Mouse (Mus musculus) limb, embryonic 12.5 days (tissue): ENCODE measurements at regions not wholly inside any gene's neighbourhood (a gene's known extent, or its start where the extent isn't known, plus 50 kb on each side); places are given as distances from the start of the nearest gene placed in this dataset.

ENCODE experiments used
- ATAC-seq: fragments of 200-750 bp; cut with Nextera tagmentation; 2 replicates; pipeline ENCODE4 v1.8.0; 2017; ENCODE audit warnings: low read depth, moderate TSS enrichment; ENCODE audit not compliant: insufficient number of reproducible peaks, insufficient read depth, low FRiP score, low TSS enrichment
- H3K27ac ChIP-seq: fragments of 300-500 bp; sonication (generic); 2 replicates; pipeline ENCODE4 v1.5.1; 2016; ENCODE audit warnings: mild to moderate bottlenecking, moderate library complexity
- H3K27me3 ChIP-seq: fragments of 300-500 bp; sonication (generic); 2 replicates; pipeline ENCODE4 v1.6.1; 2016; ENCODE audit warnings: mild to moderate bottlenecking, moderate library complexity
- H3K36me3 ChIP-seq: fragments of 300-500 bp; sonication (generic); 2 replicates; pipeline ENCODE4 v1.6.1; 2016; ENCODE audit warnings: mild to moderate bottlenecking, moderate library complexity
- H3K4me1 ChIP-seq: fragments of 300-500 bp; sonication (generic); replicated peaks from 2 replicates; pipeline ENCODE4 v1.6.1; 2016
- H3K4me2 ChIP-seq: fragments of 300-500 bp; sonication (generic); 2 replicates; pipeline ENCODE4 v1.6.1; 2016; ENCODE audit warnings: mild to moderate bottlenecking, moderate library complexity
- H3K4me3 ChIP-seq: fragments of 300-500 bp; sonication (generic); replicated peaks from 2 replicates; pipeline ENCODE4 v1.5.1; 2016; ENCODE audit warnings: mild to moderate bottlenecking
- H3K9ac ChIP-seq: fragments of 300-500 bp; sonication (generic); replicated peaks from 2 replicates; pipeline ENCODE4 v1.6.1; 2016; ENCODE audit warnings: mild to moderate bottlenecking, moderate library complexity
- H3K9me3 ChIP-seq: fragments of 300-500 bp; sonication (generic); 2 replicates; pipeline ENCODE4 v1.6.1; 2016; ENCODE audit warnings: mild to moderate bottlenecking, moderate library complexity
- WGBS: fragments of 180-500 bp; shearing (Covaris S2); methylation state at CpG from one replicate; pipeline ENCODE4 v1.1.7; 2016; 5-methylcytosine and 5-hydroxymethylcytosine counted together

GRCm38 (mm10) chr12:112235841-112236240 is 89.8 kb downstream of the Kif26a start:
- 74% methylated on average over 4 of the region's 4 CpGs for WGBS
- H3K4me1 ChIP-seq, result peaks cover 67% of the 10 kb centered on the region
- peaks cover 25% of the 10 kb centered on the region; the same call in 1 of the 2 replicates for H3K27me3 ChIP-seq
- no peak overlapping the region for H3K4me2 ChIP-seq
- no peak overlapping the region for H3K9ac ChIP-seq
- no peaks in the 10 kb centered on the region for H3K36me3 ChIP-seq
- ATAC-seq, result no peak
- no peaks in the 10 kb centered on the region for H3K9me3 ChIP-seq
- no peak overlapping the region for H3K27ac ChIP-seq
- H3K4me3 ChIP-seq, result no peak overlapping the region

GRCm38 (mm10) chr12:112237061-112237490 is 91.1 kb downstream of the Kif26a start:
- Histone ChIP-seq H3K4me1 (peaks cover 79% of the 10 kb centered on the region), H3K4me3 (no peak overlapping the region), H3K27me3 (peaks cover 25% of the 10 kb centered on the region; the same call in 1 of the 2 replicates), H3K9me3 (no peaks in the 10 kb centered on the region), H3K36me3 (no peaks in the 10 kb centered on the region), H3K4me2 (peak overlapping the region; percentile 39), H3K9ac (no peak overlapping the region), H3K27ac (peak overlapping the region; percentile 62)
- ATAC-seq, result peak; percentile 69
- WGBS, result 7% methylated on average over 13 of the region's 13 CpGs

GRCm38 (mm10) chr12:112238834-112239233 is 92.8 kb downstream of the Kif26a start:
- ATAC-seq, result no peak
- Histone ChIP-seq H3K4me3 (no peak overlapping the region), H3K27ac (no peak overlapping the region), H3K4me1 (peaks cover 84% of the 10 kb centered on the region), H3K9me3 (no peaks in the 10 kb centered on the region), H3K36me3 (no peaks in the 10 kb centered on the region), H3K27me3 (peaks cover 28% of the 10 kb centered on the region), H3K4me2 (no peak overlapping the region), H3K9ac (0 out of 2 replicates have a peak overlapping the region, but pooled peaks have one; percentile 27)
- WGBS, result 27% methylated on average over 7 of the region's 7 CpGs

- no peak overlapping the region for H3K4me3 ChIP-seq
- no peaks in the 10 kb centered on the region for H3K9me3 ChIP-seq
- ATAC-seq, result no peak
- H3K36me3 ChIP-seq, result no peaks in the 10 kb centered on the region
- H3K27me3 ChIP-seq, result peaks cover 25% of the 10 kb centered on the region
- peak overlapping the region; percentile 29; the same call in 1 of the 2 replicates for H3K27ac ChIP-seq
- H3K4me2 ChIP-seq, result no peak overlapping the region
- no peak overlapping the region for H3K9ac ChIP-seq
- peaks cover 67% of the 10 kb centered on the region for H3K4me1 ChIP-seq
- 1% methylated on average over 3 of the region's 3 CpGs for WGBS
Measured at GRCm38 (mm10) chr12:112241740-112242171, 95.7 kb downstream of the Kif26a start.

GRCm38 (mm10) chr12:112243231-112243630 is 97.2 kb downstream of the Kif26a start:
- H3K9me3 ChIP-seq, result no peaks in the 10 kb centered on the region
- no peak overlapping the region for H3K4me3 ChIP-seq
- peaks cover 52% of the 10 kb centered on the region for H3K4me1 ChIP-seq
- H3K27me3 ChIP-seq, result peaks cover 21% of the 10 kb centered on the region
- WGBS, result 78% methylated on average over 5 of the region's 5 CpGs
- no peak overlapping the region for H3K9ac ChIP-seq
- H3K36me3 ChIP-seq, result no peaks in the 10 kb centered on the region
- H3K4me2 ChIP-seq, result no peak overlapping the region
- ATAC-seq, result no peak
- no peak overlapping the region for H3K27ac ChIP-seq

- 18% methylated on average over 8 of the region's 8 CpGs for WGBS
- no peak for ATAC-seq
- Histone ChIP-seq H3K27me3 (peaks cover 5% of the 10 kb centered on the region), H3K9me3 (peaks cover 6% of the 10 kb centered on the region; the same call in 1 of the 2 replicates), H3K9ac (no peak overlapping the region), H3K4me2 (no peak overlapping the region), H3K4me3 (no peak overlapping the region), H3K4me1 (peaks cover 57% of the 10 kb centered on the region), H3K27ac (0 out of 2 replicates have a peak overlapping the region, but pooled peaks have one; percentile 13), H3K36me3 (no peaks in the 10 kb centered on the region)
Measured at GRCm38 (mm10) chr12:112250894-112251293, 104.9 kb downstream of the Kif26a start.

- peaks cover 57% of the 10 kb centered on the region for H3K4me1 ChIP-seq
- H3K4me3 ChIP-seq, result no peak overlapping the region
- H3K9me3 ChIP-seq, result peaks cover 6% of the 10 kb centered on the region; the same call in 1 of the 2 replicates
- no peak overlapping the region; the same call in 1 of the 2 replicates for H3K27ac ChIP-seq
- H3K36me3 ChIP-seq, result no peaks in the 10 kb centered on the region
- H3K27me3 ChIP-seq, result peaks cover 5% of the 10 kb centered on the region
- no peak overlapping the region for H3K4me2 ChIP-seq
- WGBS, result 52% methylated on average over 10 of the region's 10 CpGs
- ATAC-seq, result no peak
- no peak overlapping the region for H3K9ac ChIP-seq
Measured at GRCm38 (mm10) chr12:112253461-112253860, 107.5 kb downstream of the Kif26a start.

- peaks cover 44% of the 10 kb centered on the region for H3K4me1 ChIP-seq
- no peak for ATAC-seq
- peaks cover 6% of the 10 kb centered on the region; the same call in 1 of the 2 replicates for H3K9me3 ChIP-seq
- H3K27ac ChIP-seq, result no peak overlapping the region
- H3K27me3 ChIP-seq, result peaks cover under 1% of the 10 kb centered on the region
- H3K4me3 ChIP-seq, result no peak overlapping the region
- H3K4me2 ChIP-seq, result no peak overlapping the region
- no peaks in the 10 kb centered on the region for H3K36me3 ChIP-seq
- H3K9ac ChIP-seq, result no peak overlapping the region
- WGBS, result 87% methylated on average over 12 of the region's 12 CpGs
Measured at GRCm38 (mm10) chr12:112255223-112255622, 109.2 kb downstream of the Kif26a start.

- Histone ChIP-seq H3K4me2 (no peak overlapping the region), H3K9me3 (peaks cover 6% of the 10 kb centered on the region; the same call in 1 of the 2 replicates), H3K9ac (no peak overlapping the region), H3K36me3 (no peaks in the 10 kb centered on the region), H3K4me1 (peaks cover 19% of the 10 kb centered on the region), H3K27ac (no peak overlapping the region), H3K27me3 (peaks cover 17% of the 10 kb centered on the region), H3K4me3 (no peak overlapping the region)
- WGBS, result 55% methylated on average over 11 of the region's 11 CpGs
- ATAC-seq, result no peak
Measured at GRCm38 (mm10) chr12:112257691-112258090, 111.7 kb downstream of the Kif26a start.

- ATAC-seq, result no peak
- Histone ChIP-seq H3K27me3 (peaks cover 27% of the 10 kb centered on the region), H3K4me3 (no peak overlapping the region)
Measured at GRCm38 (mm10) chr12:112263283-112264056, 117.5 kb downstream of the Kif26a start.

GRCm38 (mm10) chr12:112264201-112264600 is 118.2 kb downstream of the Kif26a start:
- ATAC-seq, result no peak
- peaks cover 33% of the 10 kb centered on the region for H3K4me1 ChIP-seq
- no peak overlapping the region for H3K9ac ChIP-seq
- no peak overlapping the region for H3K27ac ChIP-seq
- no peak overlapping the region for H3K4me2 ChIP-seq
- WGBS, result 62% methylated on average over 7 of the region's 7 CpGs
- H3K9me3 ChIP-seq, result no peaks in the 10 kb centered on the region
- no peaks in the 10 kb centered on the region for H3K36me3 ChIP-seq
- H3K27me3 ChIP-seq, result peaks cover 27% of the 10 kb centered on the region
- H3K4me3 ChIP-seq, result no peak overlapping the region

More at GRCm38 (mm10) chr12:112263283-112264056, 117.5 kb downstream of the Kif26a start:
- H3K36me3 ChIP-seq, result no peaks in the 10 kb centered on the region
- no peaks in the 10 kb centered on the region for H3K9me3 ChIP-seq
- H3K9ac ChIP-seq, result no peak overlapping the region
- 80% methylated on average over 14 of the region's 14 CpGs for WGBS
- no peak overlapping the region for H3K27ac ChIP-seq
- peaks cover 33% of the 10 kb centered on the region for H3K4me1 ChIP-seq
- H3K4me2 ChIP-seq, result no peak overlapping the region
